Mouse (Mus musculus): ENCODE data around the gene Tcl1b1.
"Not testable (repeated sequence)": the region's sequence is repeated elsewhere in the genome, so short reads cannot be mapped to it uniquely, and the experiment has no call there.

The Tcl1b1 gene

DNA sequence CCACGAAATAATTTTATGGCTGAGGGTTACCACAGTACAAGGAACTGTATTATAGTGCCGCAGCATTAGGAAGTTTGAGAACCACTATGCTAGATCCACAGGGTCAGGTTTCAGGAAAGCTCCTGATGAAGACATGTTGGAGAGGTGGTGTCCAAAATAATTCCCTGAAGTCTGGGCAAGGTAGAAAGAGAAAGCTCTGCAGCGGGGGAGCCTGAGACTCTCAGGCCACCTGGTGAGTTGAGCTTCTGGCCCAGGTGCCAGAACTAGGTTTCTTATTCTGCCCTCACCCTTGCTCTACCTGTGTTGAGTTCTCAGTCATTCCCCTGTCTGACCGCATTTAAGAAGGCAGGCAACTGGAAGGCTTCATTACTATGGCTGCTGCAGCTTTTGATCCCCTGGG lies at the start of gene Tcl1b1:
Gene Tcl1b1, plus strand, starts transcription at position 301 of the 400 bp plus-strand sequence.
- DNase-seq (ENCODE audit: extremely low read depth, low read depth) = no peak

DNA sequence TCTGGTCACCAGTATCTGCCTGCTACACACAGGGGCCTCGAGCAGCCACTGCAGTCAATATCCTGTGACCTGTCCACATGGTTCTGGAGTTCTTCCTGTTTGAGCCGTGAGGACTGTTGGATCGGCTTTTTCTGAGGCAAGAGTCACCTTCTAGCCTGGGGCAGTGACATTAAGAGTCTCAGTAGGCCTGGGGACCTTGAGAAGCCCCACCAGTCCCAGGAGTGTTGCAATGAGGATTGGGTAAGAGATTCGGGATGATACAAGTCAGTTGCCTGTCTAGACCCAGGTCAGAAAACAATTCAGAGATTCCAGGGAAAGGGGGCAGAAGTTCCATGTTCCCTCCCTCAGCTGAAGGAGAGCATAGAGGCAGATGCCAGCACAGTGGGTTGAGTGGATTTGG lies 49.7 kb upstream of the Tcl1b1 start:
- DNase-seq (ENCODE audit: extremely low read depth, low read depth) = no peak

DNA sequence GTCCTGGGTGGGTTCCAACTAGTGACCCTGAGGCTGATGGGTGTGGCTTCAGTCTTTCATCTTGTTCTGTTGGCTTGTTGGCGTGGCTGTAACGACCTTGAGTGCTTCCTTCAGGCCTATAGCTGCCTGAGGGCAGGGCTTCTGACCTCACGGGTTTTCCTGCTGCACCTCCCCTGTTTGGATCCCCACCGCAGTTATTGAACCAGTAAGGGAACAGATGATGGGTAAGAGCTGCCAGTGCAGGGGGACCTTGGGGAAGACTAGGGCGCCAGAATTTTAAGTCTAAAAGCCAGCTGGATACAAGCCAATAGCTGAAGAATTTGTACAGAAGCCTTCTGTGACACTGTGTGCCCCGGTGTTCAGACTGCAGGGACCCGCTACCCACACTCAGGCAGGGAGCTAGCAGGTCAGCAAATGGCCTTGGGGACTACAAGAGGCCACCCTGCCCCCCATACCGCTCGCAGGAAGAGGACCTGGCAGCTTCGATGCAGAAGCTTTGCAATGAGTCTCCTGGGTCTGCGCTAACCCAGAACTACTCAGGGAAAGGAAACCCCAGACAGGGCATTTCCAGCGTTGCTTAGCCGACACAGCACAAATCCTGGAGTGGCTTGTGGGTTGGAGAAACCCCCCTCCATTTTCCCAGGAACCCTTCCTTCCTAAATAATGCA lies 47.0 kb upstream of the Tcl1b1 start:
- no peak for DNase-seq (ENCODE audit: extremely low read depth, low read depth)

DNA sequence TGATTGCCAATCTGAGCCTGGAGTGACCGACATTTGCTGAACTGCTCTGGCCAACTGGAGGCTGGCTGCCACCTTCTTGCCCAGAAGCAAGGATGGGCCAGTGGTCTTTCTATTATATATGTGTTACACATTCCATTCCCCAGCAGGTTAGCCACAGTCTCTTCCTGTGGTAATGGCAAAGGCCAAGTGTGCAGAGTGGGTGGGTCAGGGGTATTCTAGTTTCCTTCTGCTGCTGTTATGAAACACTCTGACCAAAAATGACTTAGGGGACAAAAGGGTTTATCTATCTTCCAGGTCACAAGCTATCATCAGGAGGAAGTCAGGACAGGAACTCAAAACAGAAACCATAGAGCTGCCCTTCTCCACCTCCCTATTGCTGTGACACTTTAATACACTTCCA lies 42.8 kb upstream of the Tcl1b1 start:
- DNase-seq (ENCODE audit: extremely low read depth, low read depth) = no peak

DNA sequence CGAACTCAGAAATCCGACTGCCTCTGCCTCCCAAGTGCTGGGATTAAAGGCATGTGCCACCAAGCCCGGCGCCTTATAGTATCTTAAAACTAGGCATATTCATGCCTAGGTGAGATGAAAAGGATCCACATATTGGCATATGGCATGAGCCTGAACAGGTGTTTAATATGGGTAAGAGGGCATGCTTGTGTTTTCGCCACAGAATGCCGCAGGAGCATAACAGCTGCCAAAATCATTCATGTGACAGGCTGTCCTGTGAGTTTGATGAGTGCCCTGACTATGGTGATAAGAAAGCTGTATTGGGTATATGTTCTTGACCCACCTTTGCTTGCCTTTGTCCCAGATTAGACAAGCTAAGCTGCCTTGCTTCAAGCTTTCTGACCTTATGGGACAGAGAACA lies 34.1 kb upstream of the Tcl1b1 start:
- DNase-seq (ENCODE audit: extremely low read depth, low read depth) = no peak

DNA sequence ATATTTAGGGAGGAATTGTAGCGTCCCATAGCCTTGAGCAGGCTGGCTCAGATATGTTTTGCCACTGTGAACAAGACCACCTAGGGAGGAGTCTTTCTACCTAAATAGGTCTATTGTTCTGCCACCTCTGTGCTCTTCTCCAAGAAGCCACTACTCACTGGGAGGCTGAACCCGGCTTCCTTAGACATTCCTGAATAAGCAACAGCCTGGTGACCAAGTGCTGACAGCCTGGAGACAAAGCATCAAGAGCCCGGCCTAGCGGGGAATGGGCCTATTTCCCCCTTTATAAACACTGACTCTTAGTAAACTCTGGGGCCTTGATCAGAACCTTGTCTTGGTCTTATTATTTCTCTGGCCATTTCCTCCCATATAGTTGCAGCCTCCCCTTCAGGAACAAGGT lies 33.0 kb upstream of the Tcl1b1 start:
- no peak for DNase-seq (ENCODE audit: extremely low read depth, low read depth)

DNA sequence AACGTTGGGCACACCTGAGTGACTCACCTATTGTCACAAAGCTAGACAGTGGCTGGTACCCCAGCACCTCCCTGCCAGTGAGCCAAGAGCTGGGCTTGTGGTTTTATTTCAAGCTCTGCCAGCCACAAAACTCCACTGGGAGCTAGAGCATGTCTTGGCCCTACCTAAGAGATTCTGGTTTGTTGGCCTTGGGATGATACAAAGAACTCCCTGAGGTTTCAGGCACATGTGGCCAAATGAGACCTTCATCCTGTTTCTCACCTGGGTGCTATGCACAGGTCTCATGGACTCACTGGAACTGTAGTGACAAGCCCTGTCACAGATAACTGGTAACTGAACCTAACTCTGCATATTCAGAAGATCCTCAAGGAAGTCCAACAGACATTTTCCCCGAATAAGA lies 31.9 kb upstream of the Tcl1b1 start:
- DNase-seq (ENCODE audit: extremely low read depth, low read depth) = no peak

DNA sequence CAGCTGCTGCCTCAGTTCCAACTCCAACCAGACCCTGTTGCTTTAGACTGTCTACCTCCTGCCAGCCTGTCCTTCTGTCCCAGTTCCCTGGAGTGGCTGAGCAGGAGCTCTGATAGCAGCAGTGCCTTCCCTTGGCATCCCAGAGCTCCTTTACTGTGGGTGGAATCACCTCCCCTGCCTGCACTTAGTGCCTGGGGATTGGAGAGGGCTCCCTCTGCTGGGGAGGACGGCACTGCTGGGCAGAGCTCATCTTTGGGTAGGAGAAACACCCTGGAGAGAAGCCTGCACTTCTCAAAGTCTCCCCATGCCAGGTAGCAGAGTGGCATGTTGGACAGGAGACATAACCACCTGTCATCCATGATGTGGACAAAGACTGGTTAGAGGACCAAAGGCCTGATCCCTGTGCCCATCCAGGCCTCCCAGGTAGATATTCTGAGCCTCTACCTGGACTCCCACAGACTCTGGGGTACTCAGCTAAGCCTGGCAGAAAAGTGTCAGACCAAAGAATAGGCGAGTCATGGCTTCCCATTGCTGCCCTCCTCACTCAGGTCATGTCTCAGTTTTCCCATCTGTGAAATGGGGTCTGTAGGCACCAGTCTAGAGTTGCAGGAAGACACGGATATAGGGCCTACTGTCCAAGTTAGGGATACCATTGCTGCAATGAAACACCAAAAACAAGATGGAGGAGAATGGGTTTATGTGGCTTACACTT lies 29.8 kb upstream of the Tcl1b1 start:
- DNase-seq (ENCODE audit: extremely low read depth, low read depth) = not testable (repeated sequence)

DNA sequence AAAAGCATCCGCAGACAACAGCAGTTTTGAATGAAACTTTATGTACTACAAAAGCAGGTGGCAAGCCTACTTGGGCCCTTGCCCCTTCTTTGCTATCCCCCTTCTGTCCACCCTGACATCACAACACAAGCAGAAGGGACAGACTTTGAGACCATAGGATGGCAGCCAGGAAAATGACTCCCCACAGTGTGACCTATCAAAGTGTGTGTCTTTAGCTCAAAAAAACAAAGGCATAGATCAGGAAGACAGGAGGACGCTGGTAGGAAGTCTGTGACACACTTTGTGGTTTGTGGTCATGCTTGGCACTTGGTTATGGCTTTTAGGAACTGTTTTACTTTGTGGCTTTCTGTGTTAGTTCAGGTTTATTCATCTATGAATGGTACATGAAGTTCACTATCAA lies 25.3 kb upstream of the Tcl1b1 start:
- not testable (repeated sequence) for DNase-seq (ENCODE audit: extremely low read depth, low read depth)

DNA sequence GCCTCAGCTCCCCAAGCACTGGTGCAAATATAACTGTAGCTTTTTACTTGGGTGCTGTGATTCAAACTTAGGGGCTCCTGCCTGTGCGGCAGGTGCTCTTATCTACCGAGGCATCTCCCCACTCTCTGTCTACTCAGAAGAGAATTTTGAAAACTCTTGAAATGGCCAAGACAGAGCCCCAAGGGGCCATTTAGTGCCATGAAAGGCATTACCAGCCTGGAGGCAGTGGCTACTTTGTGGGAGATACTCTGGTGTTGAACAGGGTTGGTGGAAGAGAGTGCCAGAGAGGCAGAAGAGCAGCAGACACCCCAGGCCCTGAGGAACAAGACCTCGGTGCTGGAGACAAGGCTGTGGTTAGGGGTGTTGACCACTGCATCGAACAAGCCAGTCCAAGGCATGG lies 24.7 kb upstream of the Tcl1b1 start:
- not testable (repeated sequence) for DNase-seq (ENCODE audit: extremely low read depth, low read depth)

DNA sequence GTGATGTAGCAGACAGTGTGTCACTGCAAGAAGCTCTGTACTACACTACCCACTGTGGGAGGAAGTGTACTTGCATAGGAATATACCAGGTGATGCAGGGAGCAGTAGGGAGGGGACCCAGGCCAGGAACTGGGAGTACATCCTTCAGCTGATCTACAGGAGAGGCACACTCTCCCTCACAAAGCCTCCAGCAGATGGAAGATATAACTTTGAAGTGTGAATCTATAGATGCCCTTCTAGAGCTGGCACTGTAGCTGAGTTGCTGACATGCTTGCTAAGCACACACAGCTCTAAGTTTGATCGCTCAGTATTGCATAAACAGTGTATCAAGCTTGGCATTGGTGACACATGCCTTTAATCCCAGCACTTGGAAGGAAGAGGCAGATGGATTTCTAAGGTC lies 21.8 kb upstream of the Tcl1b1 start:
- not testable (repeated sequence) for DNase-seq (ENCODE audit: extremely low read depth, low read depth)

DNA sequence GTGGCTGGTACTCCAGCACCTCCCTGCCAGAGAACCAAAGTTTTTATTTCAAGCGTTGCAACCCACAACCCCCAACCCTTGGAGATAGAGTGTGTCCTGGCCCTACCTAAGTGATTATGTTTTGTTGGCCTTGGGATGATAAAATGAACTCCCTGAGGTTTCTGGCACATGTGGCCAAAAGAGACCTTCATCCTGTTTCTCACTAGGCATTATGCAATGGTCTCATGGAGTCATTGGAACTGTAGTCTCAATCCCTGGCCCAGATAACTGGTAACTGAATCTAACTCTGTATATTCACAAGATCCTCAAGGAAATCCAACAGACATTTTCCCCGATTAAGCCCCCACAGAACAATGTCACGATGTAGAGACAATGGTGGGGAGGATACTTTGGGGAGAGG lies 16.4 kb upstream of the Tcl1b1 start:
- DNase-seq (ENCODE audit: extremely low read depth, low read depth) = no peak

DNA sequence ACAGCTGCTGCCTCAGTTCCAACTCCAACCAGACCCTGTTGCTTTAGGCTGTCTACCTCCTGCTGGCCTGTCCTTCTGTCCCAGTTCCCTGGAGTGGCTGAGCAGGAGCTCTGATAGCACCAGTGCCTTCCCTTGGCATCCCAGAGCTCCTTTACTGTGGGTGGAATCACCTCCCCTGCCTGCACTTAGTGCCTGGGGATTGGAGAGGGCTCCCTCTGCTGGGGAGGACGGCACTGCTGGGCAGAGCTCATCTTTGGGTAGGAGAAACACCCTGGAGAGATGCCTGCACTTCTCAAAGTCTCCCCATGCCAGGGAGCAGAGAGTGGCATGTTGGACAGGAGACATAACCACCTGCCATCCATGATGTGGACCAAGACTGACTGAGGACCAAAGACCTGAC lies 14.6 kb upstream of the Tcl1b1 start:
- DNase-seq (ENCODE audit: extremely low read depth, low read depth) = not testable (repeated sequence)

DNA sequence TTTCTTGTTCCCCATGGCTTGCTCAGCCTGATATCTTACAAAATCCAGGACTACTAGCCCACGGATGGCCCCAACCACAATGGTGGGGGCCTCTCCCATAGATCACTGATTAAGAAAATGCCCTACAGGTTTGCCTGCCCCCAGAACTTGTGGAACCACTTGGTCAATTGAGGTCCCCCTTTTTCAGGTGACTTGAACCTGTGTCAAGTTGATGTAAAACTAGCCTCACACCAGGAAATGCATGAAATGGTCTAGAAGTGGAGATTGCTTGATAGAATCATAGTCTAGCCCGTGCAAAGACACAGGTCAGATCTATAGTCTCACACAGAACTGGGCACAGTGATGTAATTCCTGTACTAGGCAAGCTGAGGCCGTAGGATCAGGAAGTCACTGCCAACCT lies 13.8 kb upstream of the Tcl1b1 start, which contains the start of gene Tcl1b2:
Gene Tcl1b2, plus strand, starts transcription at position 301 of the 400 bp plus-strand sequence.
- DNase-seq (ENCODE audit: extremely low read depth, low read depth) = no peak

DNA sequence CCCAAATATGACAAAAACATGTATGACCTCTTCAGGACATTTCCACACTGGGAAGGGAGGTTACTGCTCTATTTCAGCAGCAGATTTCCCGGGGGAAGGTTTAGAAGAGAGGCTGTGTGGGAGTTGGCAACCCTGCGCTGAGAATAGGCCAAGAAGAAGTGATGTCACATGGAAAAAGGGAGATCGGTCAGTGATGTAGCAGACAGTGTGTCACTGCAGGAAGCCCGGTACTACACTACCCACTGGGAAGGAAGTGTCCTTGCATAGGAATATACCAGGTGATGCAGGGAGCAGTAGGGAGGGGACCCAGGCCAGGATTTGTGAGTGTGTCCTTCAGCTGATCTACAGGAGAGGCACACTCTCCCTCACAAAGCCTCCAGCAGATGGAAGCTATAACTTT lies 4.2 kb upstream of the Tcl1b1 start:
- DNase-seq (ENCODE audit: extremely low read depth, low read depth) = not testable (repeated sequence)

DNA sequence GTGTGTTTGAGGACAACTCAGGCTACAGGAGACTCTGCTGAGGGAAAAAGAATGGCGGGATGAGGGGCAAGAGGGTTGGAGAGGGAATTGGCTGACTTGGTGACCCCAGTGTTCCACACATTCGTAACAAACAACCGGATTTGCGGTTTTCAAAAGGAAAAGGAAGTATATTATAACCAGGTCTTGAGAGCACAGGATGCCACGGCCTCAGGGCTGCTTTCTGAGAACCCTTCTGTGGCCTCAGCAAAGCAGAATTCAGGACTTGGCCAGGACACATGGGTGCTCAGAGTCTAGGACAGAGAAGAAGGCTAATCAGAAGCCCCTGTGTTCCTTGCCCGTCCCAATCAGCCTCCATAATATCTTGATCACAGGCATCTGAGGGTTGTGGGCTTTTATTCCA lies 648 bp upstream of the Tcl1b1 start:
- DNase-seq (ENCODE audit: extremely low read depth, low read depth) = no peak

DNA sequence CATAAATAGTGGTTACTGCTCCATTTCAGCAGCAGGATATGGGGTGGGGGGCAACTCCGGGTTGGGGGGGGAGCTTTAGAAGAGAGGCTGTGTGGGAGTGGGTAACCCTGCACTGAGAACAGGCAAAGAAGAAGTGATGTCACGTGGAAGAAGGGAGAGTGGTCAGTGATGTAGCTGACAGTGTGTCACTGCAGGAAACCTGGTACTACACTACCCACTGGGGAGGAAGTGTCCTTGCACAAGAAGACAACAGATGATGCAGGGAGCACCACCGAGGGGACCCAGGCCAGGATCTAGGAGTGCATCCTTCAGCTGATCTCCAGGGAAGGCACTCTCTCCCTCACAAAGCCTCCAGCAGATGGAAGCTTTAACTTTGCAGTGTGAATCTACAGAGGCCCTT lies 7.2 kb downstream of the Tcl1b1 start:
- no peak for DNase-seq (ENCODE audit: extremely low read depth, low read depth)

DNA sequence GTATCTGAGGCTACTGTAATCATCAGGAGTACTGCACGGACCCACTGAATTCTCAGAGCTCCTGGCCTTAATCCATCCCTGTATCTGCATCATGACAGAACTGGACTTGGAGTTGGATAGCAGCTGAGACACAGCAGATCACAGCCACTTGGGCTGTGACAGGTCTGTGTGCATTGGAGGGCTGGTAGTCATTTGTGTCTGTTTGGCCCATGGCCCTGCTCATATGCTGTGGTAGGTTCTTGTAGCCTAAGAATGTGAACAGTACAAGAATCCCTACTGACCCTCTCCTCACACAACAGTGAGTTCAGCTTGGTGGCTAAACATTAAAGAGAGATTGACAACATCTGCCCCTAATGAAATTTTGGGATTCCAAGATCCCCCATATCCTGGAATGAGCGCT lies 13.9 kb downstream of the Tcl1b1 start:
- no peak for DNase-seq (ENCODE audit: extremely low read depth, low read depth)

DNA sequence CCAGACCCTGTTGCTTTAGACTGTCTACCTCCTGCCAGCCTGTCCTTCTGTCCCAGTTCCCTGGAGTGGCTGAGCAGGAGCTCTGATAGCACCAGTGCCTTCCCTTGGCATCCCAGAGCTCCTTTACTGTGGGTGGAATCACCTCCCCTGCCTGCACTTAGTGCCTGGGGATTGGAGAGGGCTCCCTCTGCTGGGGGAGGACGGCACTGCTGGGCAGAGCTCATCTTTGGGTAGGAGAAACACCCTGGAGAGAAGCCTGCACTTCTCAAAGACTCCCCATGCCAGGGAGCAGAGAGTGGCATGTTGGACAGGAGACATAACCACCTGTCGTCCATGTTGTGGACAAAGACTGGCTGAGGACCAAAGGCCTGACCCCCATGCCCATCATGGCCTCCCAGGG lies 14.8 kb downstream of the Tcl1b1 start:
- not testable (repeated sequence) for DNase-seq (ENCODE audit: extremely low read depth, low read depth)

DNA sequence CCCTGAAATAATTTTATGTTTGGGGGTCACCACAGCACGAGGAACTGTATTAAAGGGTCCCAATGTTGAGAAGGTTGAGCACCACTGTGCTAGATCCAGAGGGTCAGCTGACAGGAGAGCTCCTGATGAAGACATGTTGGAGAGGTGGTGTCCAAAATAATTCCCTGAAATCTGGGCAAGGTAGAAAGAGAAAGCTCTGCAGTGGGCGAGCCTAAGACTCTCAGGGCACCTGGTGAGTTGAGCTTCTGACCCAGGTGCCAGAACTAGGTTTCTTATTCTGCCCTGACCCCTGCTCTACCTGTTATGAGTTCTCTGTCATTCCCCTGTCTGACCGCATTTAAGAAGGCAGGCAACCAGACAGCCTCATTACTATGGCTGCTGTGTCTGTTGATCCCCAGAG lies 16.6 kb downstream of the Tcl1b1 start, which contains the start of gene Tcl1b5:
Gene Tcl1b5, plus strand, starts transcription at position 301 of the 400 bp plus-strand sequence.
- not testable (repeated sequence) for DNase-seq (ENCODE audit: extremely low read depth, low read depth)

DNA sequence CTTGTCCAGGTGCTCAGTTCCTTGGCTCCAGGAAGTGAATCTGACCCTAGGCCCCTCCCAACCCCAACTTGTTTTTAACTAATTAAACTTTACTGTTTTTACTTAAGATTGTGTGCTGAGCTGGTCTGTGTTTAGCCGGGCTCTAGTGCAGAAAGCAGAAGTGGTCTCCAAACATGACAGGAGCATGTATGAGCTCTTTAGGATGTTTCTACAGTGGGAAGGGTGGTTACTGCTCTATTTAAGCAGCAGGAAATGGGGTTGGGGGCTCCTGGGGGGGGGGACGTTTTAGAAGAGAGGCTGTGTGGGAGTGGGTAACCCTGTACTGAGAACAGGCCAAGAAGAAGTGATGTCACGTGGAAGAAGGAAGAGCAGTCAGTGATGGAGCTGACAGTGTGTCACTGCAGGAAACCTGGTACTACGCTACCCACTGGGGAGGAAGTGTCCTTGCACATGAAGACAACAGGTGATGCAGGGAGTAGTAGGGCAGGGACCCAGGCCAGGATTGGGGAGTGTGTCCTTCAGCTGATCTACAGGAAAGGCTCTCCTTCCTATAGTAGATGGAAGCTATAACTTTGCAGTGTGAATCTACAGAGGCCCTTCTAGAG lies 21.7 kb downstream of the Tcl1b1 start:
- not testable (repeated sequence) for DNase-seq (ENCODE audit: extremely low read depth, low read depth)

DNA sequence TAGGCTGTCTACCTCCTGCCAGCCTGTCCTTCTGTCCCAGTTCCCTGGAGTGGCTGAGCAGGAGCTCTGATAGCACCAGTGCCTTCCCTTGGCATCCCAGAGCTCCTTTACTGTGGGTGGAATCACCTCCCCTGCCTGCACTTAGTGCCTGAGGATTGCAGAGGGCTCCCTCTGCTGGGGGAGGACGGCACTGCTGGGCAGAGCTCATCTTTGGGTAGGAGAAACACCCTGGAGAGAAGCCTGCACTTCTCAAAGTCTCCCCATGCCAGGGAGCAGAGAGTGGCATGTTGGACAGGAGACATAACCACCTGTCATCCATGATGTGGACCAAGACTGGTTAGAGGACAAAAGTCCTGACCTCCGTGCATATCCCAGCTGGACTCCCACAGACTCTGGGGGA lies 29.5 kb downstream of the Tcl1b1 start:
- DNase-seq (ENCODE audit: extremely low read depth, low read depth) = not testable (repeated sequence)

Measured in MEL-GATA-1-ER (cell line).